ENCODE assay signal across 10 mouse cellular contexts in genomic region chr11:54054257-54054656, GRCm38 (mm10). TPM values are rescaled to one million over a fixed set of nuclear protein-coding genes. Genes with fewer than 3 reads are reported as not detected.
A peak's percentile ranks its signal among the peaks of the same experiment; 100 is the strongest.
DNase-seq lines count a peak whose midpoint lies in the region; ATAC-seq lines count a peak whose summit lies in the region.
"Had no signal": no experiment of that assay in that cellular context is flagged by ENCODE, and none has a peak within 500 bp of the region (broad histone marks: within the 10 kb centered on the region; RNA-seq: fewer than 3 reads in every experiment).

No protein-coding gene starts in this region.

- no peaks in the 10 kb centered on the region for H3K36me3 ChIP-seq in liver, embryonic 12.5 days
- H3K36me3 ChIP-seq: heart, embryonic 15.5 days; midbrain, embryonic 12.5 days had no signal

- H3K9ac ChIP-seq in liver, embryonic 12.5 days: no peak overlapping the region
- H3K9ac ChIP-seq: heart, embryonic 15.5 days; midbrain, embryonic 12.5 days had no signal

- peaks cover 13% of the 10 kb centered on the region for H3K4me1 ChIP-seq in liver, embryonic 12.5 days

- H3K27me3 ChIP-seq in liver, embryonic 12.5 days (replicated peaks): peaks cover 33% of the 10 kb centered on the region
- H3K27me3 ChIP-seq: midbrain, embryonic 12.5 days had no signal

- H3K4me2 ChIP-seq in liver, embryonic 12.5 days: no peak overlapping the region
- H3K4me2 ChIP-seq: heart, embryonic 15.5 days; midbrain, embryonic 12.5 days had no signal

- no peak for ATAC-seq in cerebellum, adult (ENCODE audit: insufficient number of reproducible peaks, low FRiP score, low TSS enrichment)
- no peak for ATAC-seq in liver, embryonic 12.5 days

- DNase-seq in cerebellum, adult 11 months: peak; percentile 56
- peak; percentile 39 for DNase-seq in liver
- DNase-seq in brain, embryonic 18.5 days (ENCODE audit: low read depth, low spot score): peak; percentile 34
- peak; percentile 56 for DNase-seq in heart, postnatal 4 days
- DNase-seq in lung, postnatal 36 days: peak; percentile 78
- DNase-seq in ovary, postnatal 36 days (ENCODE audit: low spot score): no peak

- no peak overlapping the region for H3K27ac ChIP-seq in liver, embryonic 12.5 days
- H3K27ac ChIP-seq: heart, embryonic 15.5 days; midbrain, embryonic 12.5 days had no signal

- 16% methylated on average over 6 of the region's 6 CpGs for WGBS in liver, embryonic 12.5 days (ENCODE audit: insufficient replicate concordance)

- no peaks in the 10 kb centered on the region for H3K9me3 ChIP-seq in liver, embryonic 12.5 days (replicated peaks)
- H3K9me3 ChIP-seq: heart, embryonic 15.5 days; midbrain, embryonic 12.5 days had no signal

- no peak overlapping the region for H3K4me3 ChIP-seq in liver, embryonic 12.5 days
- H3K4me3 ChIP-seq: heart, embryonic 15.5 days; midbrain, embryonic 12.5 days had no signal

RNA-seq across cellular contexts. Expression of gene Pdlim4, which starts 14.6 kb away (rescaled TPM):
- polyA plus RNA-seq in liver, embryonic 12.5 days (2016; fragmentation: Nextera tagmentation; extraction: Ambion mirVana): 4.4 and 4.9 TPM in 2 replicates
- total RNA-seq in heart, postnatal 4 days (2021): 10 to 100 TPM; 25.4 to 26.8 TPM

RNA-seq across cellular contexts. Expression of gene Slc22a4, which starts 26.4 kb away (rescaled TPM):
- polyA plus RNA-seq in liver, embryonic 12.5 days (2016; fragmentation: Nextera tagmentation; extraction: Ambion mirVana): 39.5 and 42.0 TPM in 2 replicates
- total RNA-seq in heart, postnatal 4 days (2021): 1 to 10 TPM in 1 of 2 experiments, under 1 TPM in 1; 0.86 to 1.4 TPM

RNA-seq across cellular contexts. Expression of gene P4ha2, which starts 45.6 kb away (rescaled TPM):
- 9.9 and 10.3 TPM in 2 replicates for polyA plus RNA-seq in liver, embryonic 12.5 days (2016; fragmentation: Nextera tagmentation; extraction: Ambion mirVana)
- total RNA-seq in heart, postnatal 4 days (2021): 10 to 100 TPM; 24.6 to 28.1 TPM
